Mouse (Mus musculus) CH12.LX (cell line): ENCODE measurements around the gene Nhsl1. TPM values are rescaled to one million over a fixed set of nuclear protein-coding genes. Genes with fewer than 3 reads are reported as not detected.

ENCODE experiments used
- DNase-seq: peaks from one replicate; pipeline ENCODE4 v3.0.0-alpha.2; 2013; ENCODE audit errors: extremely low read depth
- H3K27ac ChIP-seq: 2 replicates; pipeline ENCODE4 v1.5.1; 2012; ENCODE audit warnings: low read depth, mild to moderate bottlenecking, control low read depth, moderate library complexity; ENCODE audit not compliant: insufficient read depth
- H3K27me3 ChIP-seq: replicated peaks from 2 replicates; pipeline ENCODE3; 2012; ENCODE audit warnings: inconsistent platforms
- H3K36me3 ChIP-seq, 2 experiments: replicated peaks in 1 of 2; 2 replicates each; pipeline versions ENCODE3 to v1.6.1; 2012; ENCODE audit warnings: inconsistent platforms in 1 of 2, low read length in 1 of 2, mild to moderate bottlenecking in 1 of 2, mixed read lengths in 1 of 2, moderate library complexity in 1 of 2; ENCODE audit not compliant: control insufficient read depth in 1 of 2, insufficient read depth in 1 of 2
- H3K4me1 ChIP-seq, 2 experiments: 2 replicates each; pipeline ENCODE4 v1.6.1; 2012; ENCODE audit warnings: inconsistent platforms in 1 of 2, moderate library complexity in 1 of 2; ENCODE audit not compliant: insufficient read depth in 2 of 2, control insufficient read depth in 1 of 2
- H3K4me2 ChIP-seq: 2 replicates; pipeline ENCODE4 v1.6.1; 2012; ENCODE audit warnings: low read depth, mild to moderate bottlenecking, control low read depth; ENCODE audit not compliant: poor library complexity, insufficient read depth, severe bottlenecking
- H3K4me3 ChIP-seq, 3 experiments: fragments of 150-350 bp in 1 of 3; sonication (generic) in 1 of 3; replicated peaks in 1 of 3; 2 replicates each; pipeline versions ENCODE3 to v1.5.1; 2011 to 2012; ENCODE audit warnings: low read depth in 2 of 3, low read length in 2 of 3, mild to moderate bottlenecking in 2 of 3, moderate library complexity in 2 of 3, control low read depth in 1 of 3, improper control_type of control experiment in 1 of 3, inconsistent platforms in 1 of 3, mixed read lengths in 1 of 3; ENCODE audit not compliant: poor library complexity in 1 of 3
- H3K79me2 ChIP-seq: replicated peaks from 2 replicates; pipeline ENCODE4 v1.6.1; 2012; ENCODE audit warnings: mild to moderate bottlenecking, moderate library complexity; ENCODE audit not compliant: control insufficient read depth, poor library complexity, insufficient read depth, severe bottlenecking; ENCODE audit errors: extremely low read depth
- H3K9ac ChIP-seq: 2 replicates; pipeline ENCODE4 v1.6.1; 2012; ENCODE audit warnings: low read depth, mild to moderate bottlenecking, control low read depth, moderate library complexity; ENCODE audit not compliant: insufficient read depth
- H3K9me3 ChIP-seq: replicated peaks from 2 replicates; pipeline ENCODE3; 2012; ENCODE audit warnings: low read length, inconsistent platforms, mixed read lengths
- HCFC1 ChIP-seq: IDR thresholded peaks from 2 replicates; pipeline ENCODE4 v1.6.1; 2012; ENCODE audit warnings: low read depth, mild to moderate bottlenecking, inconsistent platforms, low read length, improper control_type of control experiment
- JUND ChIP-seq: conservative IDR thresholded peaks from 2 replicates; pipeline ENCODE4 v1.6.1; 2011; ENCODE audit warnings: low read depth, low read length, improper control_type of control experiment
- KAT2A ChIP-seq: IDR thresholded peaks from 2 replicates; pipeline ENCODE4 v1.6.1; 2012; ENCODE audit warnings: low read length, improper control_type of control experiment, inconsistent platforms; ENCODE audit not compliant: insufficient replicate concordance
- MAFK ChIP-seq: IDR thresholded peaks from 2 replicates; pipeline ENCODE4 v1.6.1; 2011; ENCODE audit warnings: low read length, improper control_type of control experiment; ENCODE audit not compliant: insufficient replicate concordance
- NRF1 ChIP-seq: IDR thresholded peaks from 2 replicates; pipeline ENCODE4 v1.6.1; 2014; ENCODE audit warnings: low read depth, mild to moderate bottlenecking, inconsistent platforms, low read length, improper control_type of control experiment, moderate library complexity
- POLR2A ChIP-seq: IDR thresholded peaks from 2 replicates; pipeline ENCODE4 v1.6.1; 2011; ENCODE audit warnings: low read depth, mild to moderate bottlenecking, improper control_type of control experiment, low read length
- RAD21 ChIP-seq: IDR thresholded peaks from 2 replicates; pipeline ENCODE4 v1.6.1; 2011; ENCODE audit warnings: low read depth, mild to moderate bottlenecking, low read length, improper control_type of control experiment, moderate library complexity
- SMC3 ChIP-seq: IDR thresholded peaks from 2 replicates; pipeline ENCODE4 v1.6.1; 2011; ENCODE audit warnings: low read depth, low read length, improper control_type of control experiment
- UBTF ChIP-seq: IDR thresholded peaks from 2 replicates; pipeline ENCODE4 v1.6.1; 2012; ENCODE audit warnings: low read depth, mild to moderate bottlenecking, inconsistent platforms, low read length, improper control_type of control experiment, moderate library complexity
- USF1 ChIP-seq: IDR thresholded peaks from 2 replicates; pipeline ENCODE4 v1.6.1; 2014; ENCODE audit warnings: low read depth, mild to moderate bottlenecking, inconsistent platforms, low read length, improper control_type of control experiment
- USF2 ChIP-seq: conservative IDR thresholded peaks from 2 replicates; pipeline ENCODE4 v1.6.1; 2011; ENCODE audit warnings: low read depth, low read length, improper control_type of control experiment
- ZKSCAN1 ChIP-seq: IDR thresholded peaks from 2 replicates; pipeline ENCODE4 v1.6.1; 2012; ENCODE audit warnings: low read depth, inconsistent platforms, low read length, improper control_type of control experiment, borderline replicate concordance
- ZMIZ1 ChIP-seq: IDR thresholded peaks from 2 replicates; pipeline ENCODE4 v1.6.1; 2012; ENCODE audit warnings: low read depth, mild to moderate bottlenecking, inconsistent platforms, low read length, improper control_type of control experiment
- dilution Hi-C: fragments of 300-500 bp; cut with MboI; formaldehyde crosslinking; loops from 2 replicates; pipeline ENCODE4 v1.14.3; 2020; ENCODE audit warnings: low sequenced_read_pairs; ENCODE audit not compliant: extremely low pct_unique_long_range_greater_than_20kb, extremely low pct_ligation_motif_present
- in situ Hi-C: fragments of 300-500 bp; cut with MboI; formaldehyde crosslinking; loops from 3 replicates; pipeline ENCODE4 v1.14.3; 2019; ENCODE audit warnings: low sequenced_read_pairs, low pct_ligation_motif_present, low pct_unique_long_range_greater_than_20kb, mixed read lengths
- polyA plus RNA-seq: library from polyadenylated mRNA; unstranded; fragments of >175 nt; gene quantifications from 2 replicates; pipeline ENCODE4 v1.2.1, GENCODE M21; 2012; ENCODE audit warnings: low read depth; ENCODE audit not compliant: insufficient read length
- total RNA-seq, 2 experiments: library from RNA; depleted of rRNA; stranded (reverse); fragments of 300-350 nt in 1 of 2; fragments of >200 nt in 1 of 2; gene quantifications; 2 replicates each; pipeline ENCODE4 v1.2.3; 2012 to 2014

The Nhsl1 gene
- total and polyA plus RNA-seq, 3 experiments, result 0.13 to 0.19 (median 0.15) TPM

- Histone ChIP-seq H3K27me3 (no peaks in the 10 kb centered on the region), H3K36me3 (no peaks in the 10 kb centered on the region), H3K79me2 (no peaks in the 10 kb centered on the region), H3K9ac (no peak overlapping the region), H3K27ac (no peak overlapping the region), H3K4me3 (no peak overlapping the region), H3K9me3 (no peaks in the 10 kb centered on the region), H3K4me1 (no peaks in the 10 kb centered on the region), H3K4me2 (no peak overlapping the region)
- dilution Hi-C loops (no loop called here), in situ Hi-C loops (no loop called here)
- DNase-seq, result no peak
- TF ChIP-seq HCFC1 (no peak), SMC3 (no peak), USF1 (no peak), RAD21 (no peak)
These were observed 139.2 kb downstream of the Nhsl1 start for GRCm38 (mm10) chr10:18457808-18458475.

GRCm38 (mm10) chr10:18461336-18461735 lies 142.6 kb downstream of the Nhsl1 start:
- Histone ChIP-seq H3K9ac (no peak overlapping the region), H3K79me2 (no peaks in the 10 kb centered on the region), H3K27ac (no peak overlapping the region), H3K4me3 (no peak overlapping the region), H3K4me1 (no peaks in the 10 kb centered on the region), H3K36me3 (no peaks in the 10 kb centered on the region), H3K27me3 (no peaks in the 10 kb centered on the region)
- dilution Hi-C loops, result no loop called here
- TF ChIP-seq NRF1 (no peak), MAFK (no peak), ZKSCAN1 (no peak), POLR2A (no peak), UBTF (no peak), JUND (no peak), KAT2A (no peak), RAD21 (no peak), ZMIZ1 (no peak), USF2 (no peak)
- TF ChIP-seq, all 38 proteins: peak for 0
- in situ Hi-C loops, result no loop called here
- Histone ChIP-seq H3K9me3 (no peaks in the 10 kb centered on the region), H3K4me2 (no peak overlapping the region)
- no peak for DNase-seq
